Mouse (Mus musculus) forebrain, embryonic 13.5 days (tissue): ENCODE results near the gene Tlr9. TPM values are rescaled to one million over a fixed set of nuclear protein-coding genes. Genes with fewer than 3 reads are reported as not detected.

Source experiments
- ATAC-seq: fragments of 200-750 bp; cut with Nextera tagmentation; 2 replicates; pipeline ENCODE4 v1.8.0; 2017
- H3K27ac ChIP-seq: fragments of 300-500 bp; sonication (generic); 2 replicates; pipeline ENCODE4 v1.5.1; 2015; ENCODE audit warnings: inconsistent platforms, mild to moderate bottlenecking, moderate library complexity
- H3K27me3 ChIP-seq: fragments of 300-500 bp; sonication (generic); 2 replicates; pipeline ENCODE4 v1.6.1; 2015; ENCODE audit warnings: mild to moderate bottlenecking, inconsistent platforms
- H3K36me3 ChIP-seq: fragments of 300-500 bp; sonication (generic); 2 replicates; pipeline ENCODE4 v1.6.1; 2015; ENCODE audit warnings: mild to moderate bottlenecking, inconsistent platforms; ENCODE audit not compliant: poor library complexity, severe bottlenecking
- H3K4me1 ChIP-seq: fragments of 300-500 bp; sonication (generic); 2 replicates; pipeline ENCODE4 v1.6.1; 2015; ENCODE audit warnings: inconsistent platforms
- H3K4me2 ChIP-seq: fragments of 300-500 bp; sonication (generic); 2 replicates; pipeline ENCODE4 v1.6.1; 2015; ENCODE audit warnings: inconsistent platforms, mild to moderate bottlenecking, moderate library complexity
- H3K4me3 ChIP-seq: fragments of 300-500 bp; sonication (generic); 2 replicates; pipeline ENCODE4 v1.5.1; 2015; ENCODE audit warnings: mild to moderate bottlenecking, inconsistent platforms
- H3K9ac ChIP-seq: fragments of 300-500 bp; sonication (generic); 2 replicates; pipeline ENCODE4 v1.6.1; 2015; ENCODE audit warnings: mild to moderate bottlenecking, inconsistent platforms
- H3K9me3 ChIP-seq: fragments of 300-500 bp; sonication (generic); replicated peaks from 2 replicates; pipeline ENCODE4 v1.6.1; 2016; ENCODE audit warnings: inconsistent platforms
- WGBS: fragments of 180-500 bp; shearing (Covaris S2); methylation state at CpG from one replicate; pipeline ENCODE4 v1.1.7; 2015; 5-methylcytosine and 5-hydroxymethylcytosine counted together
- polyA plus RNA-seq: library from polyadenylated mRNA; unstranded; fragments of >200 nt; fragmentation: Nextera tagmentation; extraction: Ambion mirVana; gene quantifications from 2 replicates; pipeline ENCODE4 v1.2.1, GENCODE M21; 2015

Tlr9 gene
- polyA plus RNA-seq, 1 experiment from 2014 or later, result not detected

DNA sequence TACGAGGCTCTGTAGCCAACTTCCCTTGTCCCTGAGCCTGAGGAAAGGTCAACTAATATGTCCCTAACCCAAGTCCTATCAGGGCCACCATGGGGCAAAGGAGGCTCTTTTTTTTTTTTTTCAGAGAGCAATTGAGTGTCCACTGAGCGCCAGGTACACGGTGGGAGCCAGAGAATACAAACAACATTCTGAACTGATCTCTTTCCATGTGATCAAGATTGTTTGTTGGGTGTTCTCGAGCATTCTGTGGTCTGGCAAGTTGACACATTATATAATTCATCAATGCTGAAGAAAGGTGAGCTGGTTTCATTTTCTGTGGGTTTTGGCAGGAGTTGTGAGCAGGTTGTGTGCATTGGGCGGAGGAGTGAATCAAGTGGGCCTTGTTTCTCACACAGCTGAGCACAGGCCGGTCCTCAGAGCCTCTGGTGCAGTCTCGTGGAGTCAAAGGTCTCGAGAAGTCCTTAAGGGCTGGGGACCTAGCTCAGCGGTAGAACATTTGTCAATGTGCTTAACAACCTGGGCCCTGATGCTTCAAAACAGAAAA, 41.1 kb downstream of the Tlr9 start:
- Histone ChIP-seq H3K4me1 (no peaks in the 10 kb centered on the region; the same call in 1 of the 2 replicates), H3K4me3 (no peak overlapping the region), H3K9me3 (no peaks in the 10 kb centered on the region), H3K27me3 (no peaks in the 10 kb centered on the region), H3K27ac (no peak overlapping the region), H3K4me2 (no peak overlapping the region), H3K9ac (no peak overlapping the region), H3K36me3 (no peaks in the 10 kb centered on the region)
- WGBS, result 80% methylated on average over 9 of the region's 9 CpGs
- no peak for ATAC-seq

DNA sequence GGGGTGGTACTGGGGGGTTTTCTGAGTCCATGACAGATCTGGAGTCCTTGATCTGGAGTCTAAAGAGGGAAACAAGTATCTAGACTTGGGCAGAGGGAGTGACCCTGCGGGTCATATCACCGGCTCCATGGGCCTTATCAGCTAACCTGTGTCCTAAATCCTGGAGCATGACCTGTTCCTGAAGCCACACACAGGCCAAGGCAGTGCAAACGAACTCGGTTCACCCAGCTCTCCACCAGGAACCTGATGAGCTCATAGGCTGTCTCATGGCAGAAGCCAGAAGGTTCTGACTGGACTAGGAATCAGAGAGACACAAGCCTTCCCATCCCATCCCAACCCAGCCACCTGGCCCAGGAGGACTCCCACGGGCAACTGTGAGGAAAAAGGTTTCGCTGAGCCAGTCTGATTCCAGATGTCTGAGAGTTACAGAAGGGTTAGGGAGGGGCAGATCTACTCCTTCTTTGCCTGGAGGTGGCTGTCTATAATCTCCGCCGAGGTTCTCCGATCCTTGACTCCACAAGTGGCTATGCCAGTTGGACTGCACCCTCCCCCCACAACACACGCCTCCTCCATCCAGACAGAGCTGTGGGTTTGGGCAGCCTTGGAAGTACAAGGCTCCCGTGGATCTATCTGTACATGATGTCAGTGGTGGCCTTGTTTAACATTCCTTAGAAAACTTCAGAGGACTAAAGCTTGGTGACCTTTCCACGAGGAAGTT, 43.1 kb downstream of the Tlr9 start:
- no peak overlapping the region for H3K4me3 ChIP-seq
- H3K9me3 ChIP-seq, result no peaks in the 10 kb centered on the region
- no peak overlapping the region for H3K27ac ChIP-seq
- no peak overlapping the region for H3K4me2 ChIP-seq
- H3K36me3 ChIP-seq, result no peaks in the 10 kb centered on the region
- no peak overlapping the region for H3K9ac ChIP-seq
- 88% methylated on average over 12 of the region's 12 CpGs for WGBS
- no peaks in the 10 kb centered on the region for H3K27me3 ChIP-seq
- peaks cover 13% of the 10 kb centered on the region for H3K4me1 ChIP-seq
- ATAC-seq, result no peak

DNA sequence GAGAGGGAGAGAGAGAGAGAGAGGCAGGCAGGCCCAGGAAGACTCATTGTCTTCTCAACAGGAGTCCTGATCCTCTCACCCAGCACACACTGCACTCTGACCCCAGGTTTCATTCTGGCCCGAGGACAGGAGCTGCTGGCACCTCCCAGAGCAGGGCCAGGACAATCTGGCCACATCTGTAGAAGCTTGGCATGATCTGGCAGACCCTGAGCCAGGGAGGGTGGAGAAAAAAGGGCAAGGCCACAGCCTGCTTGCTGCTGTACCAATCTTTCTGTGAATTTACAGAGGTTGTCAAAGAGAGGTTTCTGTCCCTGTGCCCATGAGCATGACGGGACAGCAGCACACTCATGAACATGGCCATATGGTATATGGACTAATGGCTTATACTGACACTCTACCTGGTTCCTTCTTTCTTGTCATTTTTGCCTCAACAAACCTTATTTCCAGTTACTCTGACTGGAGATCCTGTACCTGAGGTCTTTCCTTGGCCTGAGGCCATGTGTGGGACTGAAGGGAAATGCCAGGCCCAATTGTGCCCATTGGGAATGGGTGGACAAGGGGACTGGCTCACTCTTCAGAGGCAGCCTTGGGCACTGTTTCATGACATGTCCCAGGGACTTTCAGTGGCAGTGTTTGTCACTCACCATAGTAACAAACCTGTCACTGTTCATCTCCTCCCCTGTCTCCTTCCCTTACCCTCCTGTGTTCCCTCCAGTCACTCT, 44.7 kb downstream of the Tlr9 start:
- ATAC-seq, result no peak
- peaks cover 13% of the 10 kb centered on the region for H3K4me1 ChIP-seq

DNA sequence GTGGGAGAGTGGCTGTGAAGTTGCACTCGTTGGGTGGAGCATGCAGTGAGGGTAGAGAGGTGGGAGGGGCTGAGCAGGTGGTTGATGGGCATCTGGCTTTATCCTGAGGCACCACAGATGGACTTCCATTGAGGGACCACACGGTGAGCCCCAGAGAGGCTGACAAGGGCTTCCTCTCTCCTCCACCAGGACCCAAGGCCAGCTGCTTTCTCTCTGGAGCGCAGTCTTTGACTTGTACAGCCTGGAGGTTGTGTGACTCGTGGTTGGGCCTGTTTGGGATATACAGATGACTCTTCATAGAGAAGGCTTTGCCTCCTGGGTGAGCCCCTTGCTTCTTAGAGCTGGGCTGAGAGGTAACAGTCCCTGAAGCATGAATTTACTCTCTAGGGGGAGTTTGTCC, 46.0 kb downstream of the Tlr9 start:
- Histone ChIP-seq H3K9ac (no peak overlapping the region), H3K4me3 (no peak overlapping the region), H3K4me1 (peaks cover 13% of the 10 kb centered on the region), H3K9me3 (no peaks in the 10 kb centered on the region), H3K4me2 (no peak overlapping the region), H3K27me3 (no peaks in the 10 kb centered on the region), H3K27ac (no peak overlapping the region), H3K36me3 (no peaks in the 10 kb centered on the region)
- no peak for ATAC-seq
- WGBS, result 48% methylated on average over 4 of the region's 4 CpGs

More for the DNA sequence above, 44.7 kb downstream of the Tlr9 start:
- no peak overlapping the region for H3K4me2 ChIP-seq
- no peaks in the 10 kb centered on the region for H3K27me3 ChIP-seq
- no peak overlapping the region for H3K27ac ChIP-seq
- no peaks in the 10 kb centered on the region for H3K36me3 ChIP-seq
- no peak overlapping the region for H3K4me3 ChIP-seq
- no peaks in the 10 kb centered on the region for H3K9me3 ChIP-seq
- no peak overlapping the region for H3K9ac ChIP-seq
- WGBS, result 62% methylated on average over 2 of the region's 2 CpGs

DNA sequence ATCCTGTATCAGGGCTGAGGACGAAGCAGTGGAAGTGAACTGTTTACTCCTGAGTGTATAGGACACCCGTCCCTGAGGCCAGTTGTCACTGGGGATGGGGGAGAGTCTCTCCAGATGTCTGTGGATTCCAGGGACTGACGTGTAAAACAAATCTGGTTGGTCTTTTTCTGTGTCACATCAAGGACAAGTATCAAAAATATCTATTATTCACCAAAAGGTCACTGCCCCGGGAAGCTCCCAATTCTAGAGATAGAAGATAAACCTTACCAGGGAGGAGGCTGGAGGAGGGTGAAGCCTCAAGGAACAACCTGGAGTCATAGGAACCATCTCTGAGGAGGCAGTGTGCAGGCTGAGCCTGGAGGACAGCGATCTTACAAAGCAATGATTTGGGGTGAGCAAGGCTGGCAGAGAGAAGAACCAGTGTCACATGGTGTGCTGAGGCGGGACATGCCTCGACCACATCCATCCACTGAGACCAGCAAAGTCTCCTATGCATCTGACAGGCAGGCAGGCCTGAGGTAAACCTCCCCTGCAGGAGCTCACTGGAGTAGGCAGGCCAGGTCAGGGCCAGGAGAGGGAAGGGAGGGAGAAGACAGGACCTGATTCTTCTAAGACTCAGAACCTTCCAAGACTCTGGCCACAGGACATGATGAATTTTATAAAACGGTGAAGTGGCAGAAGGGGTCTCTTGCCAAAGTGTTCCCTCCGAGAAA, 46.8 kb downstream of the Tlr9 start:
- Histone ChIP-seq H3K36me3 (no peaks in the 10 kb centered on the region), H3K4me2 (no peak overlapping the region), H3K27me3 (no peaks in the 10 kb centered on the region), H3K4me1 (peaks cover 13% of the 10 kb centered on the region), H3K27ac (no peak overlapping the region), H3K9me3 (no peaks in the 10 kb centered on the region), H3K4me3 (no peak overlapping the region), H3K9ac (no peak overlapping the region)
- no peak for ATAC-seq
- WGBS, result 68% methylated on average over 9 of the region's 9 CpGs

DNA sequence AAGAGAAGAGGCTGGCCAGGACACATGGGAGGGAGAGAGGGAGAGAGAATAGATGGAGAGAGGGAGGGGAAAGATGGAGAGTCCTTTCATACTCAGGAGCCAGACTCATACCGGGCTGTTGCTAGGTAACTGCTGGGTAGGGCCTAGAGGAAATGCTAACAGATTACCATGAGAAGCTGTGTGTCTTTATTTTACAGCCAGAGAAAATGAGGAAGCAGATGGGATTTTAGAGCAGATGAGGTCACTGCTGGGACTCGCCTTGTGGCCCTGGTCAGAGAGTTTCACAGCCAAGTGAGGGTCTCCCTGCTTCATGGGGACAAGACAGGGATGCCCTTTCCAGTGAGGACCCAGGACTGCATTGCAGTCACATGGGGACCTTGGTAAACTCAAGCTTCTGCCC, 47.5 kb downstream of the Tlr9 start:
- Histone ChIP-seq H3K4me3 (no peak overlapping the region), H3K4me2 (no peak overlapping the region), H3K4me1 (peaks cover 13% of the 10 kb centered on the region), H3K36me3 (no peaks in the 10 kb centered on the region), H3K27ac (peak overlapping the region; percentile 7; the same call in 1 of the 2 replicates), H3K27me3 (no peaks in the 10 kb centered on the region), H3K9ac (no peak overlapping the region), H3K9me3 (no peaks in the 10 kb centered on the region)
- no peak for ATAC-seq
- 23% methylated on average over 2 of the region's 2 CpGs for WGBS

DNA sequence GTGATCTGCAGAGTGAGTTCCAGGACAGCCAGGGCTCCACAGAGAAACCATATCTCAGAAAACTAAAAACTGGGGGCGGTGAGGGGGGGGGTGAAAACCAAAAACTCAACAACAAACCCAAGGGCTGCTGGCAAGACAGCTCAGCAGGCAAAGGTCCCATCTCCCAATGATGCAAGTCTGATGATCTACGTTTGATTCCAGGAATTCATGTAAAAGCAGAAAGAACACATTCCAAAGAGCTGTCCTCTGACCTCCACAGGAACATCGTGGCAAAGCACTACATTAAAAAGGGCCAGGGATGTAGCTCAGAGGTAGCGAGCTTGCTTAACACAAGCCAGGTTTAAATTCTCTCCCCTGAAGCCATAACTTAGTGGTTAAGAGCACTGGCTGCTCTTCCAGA, 48.3 kb downstream of the Tlr9 start:
- H3K27ac ChIP-seq, result no peak overlapping the region
- H3K4me2 ChIP-seq, result no peak overlapping the region
- H3K4me1 ChIP-seq, result peaks cover 13% of the 10 kb centered on the region
- no peak for ATAC-seq
- no peak overlapping the region for H3K9ac ChIP-seq
- H3K27me3 ChIP-seq, result no peaks in the 10 kb centered on the region
- no peaks in the 10 kb centered on the region for H3K9me3 ChIP-seq
- no peak overlapping the region for H3K4me3 ChIP-seq
- 82% methylated on average over 4 of the region's 4 CpGs for WGBS
- no peaks in the 10 kb centered on the region for H3K36me3 ChIP-seq

DNA sequence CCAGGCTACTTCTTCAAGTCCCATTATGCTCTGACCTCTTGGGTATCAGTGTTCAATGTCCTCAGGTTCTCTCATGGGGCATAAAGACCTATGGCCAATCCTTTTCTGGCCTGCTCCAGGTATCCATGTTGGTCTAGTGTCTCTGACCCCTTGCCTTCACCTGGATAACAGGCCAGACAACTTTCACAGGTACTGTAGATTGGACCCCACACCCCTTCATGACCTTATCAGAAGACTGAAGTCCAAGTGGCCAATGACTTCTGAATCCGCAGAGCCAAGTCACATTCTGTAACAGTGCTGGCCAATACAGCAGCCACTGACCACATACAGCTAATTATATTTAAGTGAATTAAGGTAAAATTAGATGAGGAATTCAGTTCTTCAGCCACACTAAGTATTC, 49.9 kb downstream of the Tlr9 start:
- no peak overlapping the region for H3K4me3 ChIP-seq
- no peak for ATAC-seq
- H3K4me2 ChIP-seq, result no peak overlapping the region
- 97% methylated on average over 1 of the region's 1 CpGs for WGBS
- no peak overlapping the region for H3K9ac ChIP-seq
- H3K27me3 ChIP-seq, result no peaks in the 10 kb centered on the region
- peaks cover 13% of the 10 kb centered on the region for H3K4me1 ChIP-seq
- H3K36me3 ChIP-seq, result no peaks in the 10 kb centered on the region
- H3K27ac ChIP-seq, result no peak overlapping the region
- H3K9me3 ChIP-seq, result no peaks in the 10 kb centered on the region

DNA sequence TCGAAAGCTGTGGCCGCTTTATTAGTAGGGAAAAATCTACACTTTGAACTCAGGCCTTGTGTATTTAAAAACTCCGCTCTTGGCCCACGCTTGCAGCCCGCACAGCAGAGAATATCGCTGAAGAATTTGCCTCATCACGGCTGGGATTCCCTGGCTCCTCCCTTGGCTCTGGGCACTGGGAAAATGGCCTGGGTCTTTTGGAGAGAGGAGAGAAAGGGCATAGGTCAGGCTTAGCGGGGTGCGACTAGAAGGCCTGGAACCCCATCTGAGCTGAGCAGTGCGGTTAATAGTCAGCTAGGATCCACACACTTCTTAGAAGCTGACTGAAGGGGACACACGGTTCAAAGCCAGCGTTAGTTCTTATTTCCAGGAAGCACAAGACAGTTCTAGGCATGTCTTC, 50.9 kb downstream of the Tlr9 start:
- 83% methylated on average over 12 of the region's 12 CpGs for WGBS
- no peak overlapping the region for H3K27ac ChIP-seq
- ATAC-seq, result no peak
- no peaks in the 10 kb centered on the region for H3K9me3 ChIP-seq
- H3K9ac ChIP-seq, result no peak overlapping the region
- peaks cover 13% of the 10 kb centered on the region for H3K4me1 ChIP-seq
- no peak overlapping the region for H3K4me2 ChIP-seq
- no peak overlapping the region for H3K4me3 ChIP-seq
- no peaks in the 10 kb centered on the region for H3K36me3 ChIP-seq
- H3K27me3 ChIP-seq, result no peaks in the 10 kb centered on the region

DNA sequence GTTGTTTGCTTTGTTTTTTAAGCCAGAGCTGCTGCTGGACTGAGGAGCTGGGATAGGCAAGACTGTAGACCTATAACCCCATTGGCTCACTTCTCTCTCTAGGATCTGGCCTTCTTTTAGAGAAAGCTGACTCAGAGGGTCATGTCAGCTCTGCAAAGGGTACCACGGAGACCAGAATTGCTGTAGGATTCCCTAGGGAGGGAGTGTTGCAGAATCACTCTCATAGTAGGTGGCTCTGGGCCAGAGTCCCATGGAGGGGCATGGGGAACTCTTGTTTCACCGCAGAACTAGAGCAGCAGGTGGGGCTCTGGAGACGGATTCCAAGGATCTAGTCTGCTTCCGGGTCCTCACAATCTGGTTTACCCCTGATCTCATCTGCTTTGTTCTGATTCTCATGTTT, 51.4 kb downstream of the Tlr9 start:
- WGBS, result 65% methylated on average over 4 of the region's 4 CpGs
- Histone ChIP-seq H3K27ac (no peak overlapping the region), H3K4me2 (no peak overlapping the region), H3K27me3 (no peaks in the 10 kb centered on the region), H3K36me3 (no peaks in the 10 kb centered on the region), H3K9ac (no peak overlapping the region), H3K4me1 (peaks cover 13% of the 10 kb centered on the region), H3K4me3 (no peak overlapping the region), H3K9me3 (no peaks in the 10 kb centered on the region)
- ATAC-seq, result no peak

DNA sequence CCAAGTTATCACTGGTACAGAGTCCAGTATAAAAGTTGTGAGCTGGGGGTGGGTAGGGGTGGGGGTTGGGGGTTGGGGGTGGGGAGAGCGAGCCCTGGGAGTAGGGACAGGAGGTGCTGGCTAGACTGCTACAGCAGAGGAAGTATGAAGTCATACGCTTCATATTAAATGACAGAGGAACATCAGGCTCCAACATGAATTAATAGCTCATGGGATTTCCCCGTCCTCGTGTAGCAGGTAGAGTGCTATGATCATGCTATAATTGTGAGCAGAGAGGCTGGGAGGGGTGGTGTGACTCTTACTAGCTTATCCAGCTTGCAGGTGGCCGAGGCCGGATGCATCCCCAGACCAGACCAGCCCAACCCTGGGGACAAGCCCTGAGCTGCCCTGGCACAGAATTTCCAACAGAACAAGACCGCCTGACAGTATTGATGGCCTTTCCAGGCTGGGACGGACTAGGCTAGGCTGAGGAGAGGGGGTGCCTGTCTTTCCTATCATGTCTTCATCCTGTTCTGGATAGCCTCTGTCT, 52.3 kb downstream of the Tlr9 start:
- ATAC-seq, result no peak
- 91% methylated on average over 8 of the region's 8 CpGs for WGBS
- Histone ChIP-seq H3K4me3 (no peak overlapping the region), H3K4me1 (peaks cover 7% of the 10 kb centered on the region), H3K27ac (no peak overlapping the region), H3K4me2 (no peak overlapping the region), H3K27me3 (no peaks in the 10 kb centered on the region), H3K36me3 (no peaks in the 10 kb centered on the region), H3K9ac (no peak overlapping the region), H3K9me3 (no peaks in the 10 kb centered on the region)

DNA sequence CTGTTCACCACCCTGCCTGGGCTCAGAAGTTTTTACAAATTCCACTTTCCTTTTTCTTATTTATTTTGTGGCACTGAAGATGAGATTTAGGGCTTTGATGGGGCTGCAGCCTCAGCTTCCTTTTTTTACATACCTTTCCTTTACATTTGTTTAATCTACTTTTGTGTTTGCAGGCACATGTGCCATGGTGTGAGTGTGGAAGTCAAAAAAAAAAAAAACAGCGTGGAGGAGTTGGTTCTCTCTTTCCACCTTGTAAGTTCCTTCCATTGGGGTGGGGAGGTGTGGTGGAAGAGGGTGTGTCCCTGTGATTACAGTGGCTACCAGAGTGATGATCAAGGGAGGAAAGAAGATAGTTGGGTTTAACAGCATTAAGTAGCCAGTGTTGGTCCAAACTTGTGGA, 53.4 kb downstream of the Tlr9 start:
- H3K4me3 ChIP-seq, result no peak overlapping the region
- WGBS, result 60% methylated on average over 1 of the region's 1 CpGs
- no peaks in the 10 kb centered on the region for H3K36me3 ChIP-seq
- no peaks in the 10 kb centered on the region for H3K27me3 ChIP-seq
- H3K9ac ChIP-seq, result no peak overlapping the region
- H3K4me2 ChIP-seq, result no peak overlapping the region
- no peaks in the 10 kb centered on the region for H3K9me3 ChIP-seq
- H3K27ac ChIP-seq, result no peak overlapping the region
- ATAC-seq, result no peak
- peaks cover 5% of the 10 kb centered on the region for H3K4me1 ChIP-seq
